In the genomic region with DNA sequence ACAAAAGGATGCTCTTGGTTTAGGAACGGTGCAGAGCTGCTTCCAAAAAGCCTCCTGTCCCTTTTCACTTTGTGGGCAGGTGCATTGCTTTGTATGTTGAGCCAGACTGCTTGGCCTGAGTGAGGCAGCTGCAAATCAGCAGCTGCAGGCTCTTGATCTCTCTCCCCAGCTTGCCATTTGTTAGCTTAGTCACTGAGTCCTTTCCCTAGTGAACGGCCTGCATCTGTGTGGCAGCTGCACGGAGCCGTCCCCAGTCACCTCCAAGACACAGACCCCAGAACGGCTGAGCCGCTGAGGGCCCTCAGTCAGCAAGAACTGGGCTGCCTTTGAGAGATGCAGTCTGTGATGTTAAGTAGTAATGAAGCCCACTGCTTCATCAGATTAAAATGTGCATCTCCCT, we compare ENCODE assay signal across 11 mouse cellular contexts.
A peak's percentile ranks its signal among the peaks of the same experiment; 100 is the strongest.
DNase-seq lines count a peak whose midpoint lies in the region; ATAC-seq and TF ChIP-seq lines count a peak whose summit lies in the region.
"Had no signal": no experiment of that assay in that cellular context is flagged by ENCODE, and none has a peak within 500 bp of the region (broad histone marks: within the 10 kb centered on the region; RNA-seq: fewer than 3 reads in every experiment).

No protein-coding gene starts in this region.

- no peak overlapping the region for H3K4me2 ChIP-seq in lung, embryonic 14.5 days
- H3K4me2 ChIP-seq in midbrain, embryonic 11.5 days, result no peak overlapping the region

- WGBS in lung, embryonic 14.5 days, result 23% methylated on average over 6 of the region's 6 CpGs
- 24% methylated on average over 6 of the region's 6 CpGs for WGBS in midbrain, embryonic 11.5 days
- WGBS in heart, adult 2 months, result 63% methylated on average over 6 of the region's 6 CpGs

- H3K9ac ChIP-seq in lung, embryonic 14.5 days, result no peak overlapping the region
- H3K9ac ChIP-seq in midbrain, embryonic 11.5 days (ENCODE audit: low read length), result peak overlapping the region; percentile 31; the same call in 1 of the 2 replicates
- H3K9ac ChIP-seq in heart, adult 2 months (ENCODE audit: low read depth, low read length), result no peak overlapping the region

- no peak overlapping the region for H3K27ac ChIP-seq in lung, embryonic 14.5 days (ENCODE audit: low read depth)
- H3K27ac ChIP-seq in midbrain, embryonic 11.5 days (ENCODE audit: low read depth, low read length), result peak overlapping the region; percentile 17
- H3K27ac ChIP-seq in heart, adult 2 months, result no peak overlapping the region

- no peak for TF ChIP-seq EP300 in heart, adult 2 months (IDR thresholded peaks at IDR 0.05; ENCODE audit: insufficient read depth, low read depth, low read length)

- H3K4me1 ChIP-seq in lung, embryonic 14.5 days (ENCODE audit: insufficient read depth), result no peaks in the 10 kb centered on the region
- peaks cover 19% of the 10 kb centered on the region for H3K4me1 ChIP-seq in midbrain, embryonic 11.5 days (ENCODE audit: control insufficient read depth, insufficient read depth, low read length)
- no peaks in the 10 kb centered on the region for H3K4me1 ChIP-seq in heart, adult 2 months (ENCODE audit: control insufficient read depth, insufficient read depth, low read length)

- no peaks in the 10 kb centered on the region for H3K27me3 ChIP-seq in lung, embryonic 14.5 days (ENCODE audit: insufficient read depth, low read length)
- H3K27me3 ChIP-seq in midbrain, embryonic 11.5 days (ENCODE audit: control insufficient read depth, insufficient read depth, low read length), result no peaks in the 10 kb centered on the region
- no peaks in the 10 kb centered on the region for H3K27me3 ChIP-seq in heart, adult 2 months (ENCODE audit: control insufficient read depth, insufficient read depth, low read length)

- no peaks in the 10 kb centered on the region for H3K36me3 ChIP-seq in lung, embryonic 14.5 days (ENCODE audit: insufficient read depth)
- H3K36me3 ChIP-seq in midbrain, embryonic 11.5 days (ENCODE audit: control insufficient read depth, insufficient read depth, low read length), result no peaks in the 10 kb centered on the region
- H3K36me3 ChIP-seq in heart, adult 2 months (ENCODE audit: control insufficient read depth, insufficient read depth, low read length), result no peaks in the 10 kb centered on the region

- intact Hi-C loops in heart, adult 2 months (cut with DNase I), result no loop called here

- peak; percentile 47; the same call in 1 of the 2 replicates for ATAC-seq in lung, embryonic 14.5 days (ENCODE audit: insufficient read depth)
- peak; percentile 87 for ATAC-seq in midbrain, embryonic 11.5 days (ENCODE audit: low FRiP score)

- H3K4me3 ChIP-seq in lung, embryonic 14.5 days (ENCODE audit: low read depth, low read length), result no peak overlapping the region
- no peak overlapping the region for H3K4me3 ChIP-seq in midbrain, embryonic 11.5 days (ENCODE audit: low read depth, low read length)
- no peak overlapping the region for H3K4me3 ChIP-seq in heart, adult 2 months

- H3K79me2 ChIP-seq in heart, adult 2 months (replicated peaks; ENCODE audit: control insufficient read depth, insufficient read depth, low read length), result 0 out of 2 replicates have a peak, but pooled peaks cover 2% of the 10 kb centered on the region

- TF ChIP-seq POLR2A in heart, adult 2 months (IDR thresholded peaks at IDR 0.05; ENCODE audit: insufficient read depth, low read depth, low read length), result no peak

- no peak for TF ChIP-seq CTCF in lung, embryonic 14.5 days (IDR thresholded peaks at IDR 0.05; ENCODE audit: low read depth)
- TF ChIP-seq CTCF in heart, adult 2 months (IDR thresholded peaks at IDR 0.05), result no peak

- peak; percentile 12 for DNase-seq in lung, embryonic 14.5 days
- no peak for DNase-seq in lung, postnatal 10 days
- peak; percentile 40 for DNase-seq in forelimb bud, embryonic 11.5 days (ENCODE audit: low read depth, low spot score)
- peak; percentile 90 for DNase-seq in midbrain, embryonic 11.5 days (ENCODE audit: low spot score, missing footprints)
- no peak for DNase-seq in adrenal gland, postnatal 10 days
- no peak for DNase-seq in heart, adult 2 months
- DNase-seq in kidney, postnatal 10 days, result no peak
- DNase-seq in layer of hippocampus, postnatal 25 days (ENCODE audit: extremely low spot score in 1 of 2, low spot score in 1 of 2), result no peak
- DNase-seq: cerebellum, adult 2 months; gastrocnemius, postnatal 25 days; lung, postnatal 36 days had no signal

- H3K9me3 ChIP-seq in lung, embryonic 14.5 days (ENCODE audit: low read depth, low read length), result no peaks in the 10 kb centered on the region
- no peaks in the 10 kb centered on the region for H3K9me3 ChIP-seq in midbrain, embryonic 11.5 days (ENCODE audit: control insufficient read depth, low read length)

Comparison
In these comparisons a context has a peak if more than half of its experiments do, and no peak if none do; other contexts are left out.
1. DNase-seq: peak in lung, embryonic 14.5 days (single experiment), forelimb bud, embryonic 11.5 days (single experiment) and midbrain, embryonic 11.5 days (single experiment); none in lung, postnatal 10 days (single experiment), adrenal gland, postnatal 10 days (single experiment), heart, adult 2 months (0 of 2), kidney, postnatal 10 days (single experiment) and layer of hippocampus, postnatal 25 days (0 of 2).